Mouse (Mus musculus) liver, embryonic 14.5 days (tissue): Measurements from ENCODE around the gene Actb.

ENCODE experiments used
- CTCF ChIP-seq: IDR thresholded peaks from 2 replicates; pipeline ENCODE4 v1.5.1; 2016; ENCODE audit warnings: antibody characterized with exemption, low read depth, control low read depth
- EP300 ChIP-seq: IDR thresholded peaks from 2 replicates; pipeline ENCODE4 v1.6.1; 2016; ENCODE audit warnings: antibody characterized with exemption, low read depth

- TF ChIP-seq CTCF = no peak
- TF ChIP-seq EP300 = no peak
These were observed 2.1 kb downstream of the Actb start for GRCm38 (mm10) chr5:142904208-142905037.
